Mouse (Mus musculus): ENCODE measurements around the gene Tmem190.
A peak's percentile ranks its signal among the peaks of the same experiment; 100 is the strongest.

GRCm38 (mm10) chr7:4783667-4784268 is 1.0 kb downstream of the Tmem190 start:
- no peak for TF ChIP-seq GATA1 (IDR thresholded peaks at IDR 0.05; ENCODE audit: low read length)
- peak; percentile 38 for TF ChIP-seq TAL1 (IDR thresholded peaks at IDR 0.05; ENCODE audit: low read length)
